Mouse (Mus musculus): Measurements from ENCODE around the gene Tcap. TPM values are rescaled to one million over a fixed set of nuclear protein-coding genes. Genes with fewer than 3 reads are reported as not detected.

The Tcap gene
- total RNA-seq, 1 experiment: 0.45 TPM

DNA sequence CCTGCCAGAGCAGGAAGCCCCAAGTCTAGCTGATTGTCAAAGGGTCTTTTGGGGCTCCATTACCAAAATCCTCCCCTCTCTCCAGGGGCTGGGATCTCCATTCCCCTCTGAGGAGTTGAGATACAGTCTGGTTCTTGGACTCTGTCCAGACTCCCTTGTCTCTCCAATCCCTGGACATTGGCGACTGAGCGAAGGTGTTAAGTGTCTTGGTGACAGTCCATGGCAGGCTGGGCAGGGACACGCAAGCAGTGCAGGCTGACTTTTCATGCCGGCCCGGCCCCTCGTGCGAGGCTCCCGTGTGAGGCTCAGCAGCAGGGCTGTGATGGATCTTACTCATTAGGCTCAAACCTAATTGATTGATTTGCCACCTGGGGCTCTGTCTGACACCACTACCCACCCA, 9.3 kb upstream of the Tcap start:
- Histone ChIP-seq H3K4me3 (ENCODE audit: insufficient read depth in 1 of 2, low read depth in 1 of 2, low read length in 2 of 2, poor library complexity in 1 of 2, severe bottlenecking in 1 of 2) (no peak overlapping the region), H3K9me3 (ENCODE audit: control insufficient read depth, insufficient read depth, low read depth, low read length) (no peaks in the 10 kb centered on the region), H3K9ac (ENCODE audit: insufficient read depth, low read depth, low read length, poor library complexity, severe bottlenecking) (no peak overlapping the region), H3K27ac (ENCODE audit: insufficient read depth, low read depth, low read length, poor library complexity, severe bottlenecking) (no peak overlapping the region), H3K4me1 (ENCODE audit: control insufficient read depth in 2 of 2, insufficient read depth in 2 of 2, low read length in 2 of 2, poor library complexity in 1 of 2) (peaks cover 0 to 18% of the 10 kb centered on the region in 2 experiments; a peak in 2 of 4 replicates), H3K36me3 (ENCODE audit: control insufficient read depth, insufficient read depth, low read length, poor library complexity, severe bottlenecking) (peaks cover 23% of the 10 kb centered on the region; the same call in 1 of the 2 replicates)
- DNase-seq (ENCODE audit: low read depth, low spot score): no peak
- in situ Hi-C loops (cut with MboI; ENCODE audit: low sequenced_read_pairs in 2 of 2, unreplicated experiment in 2 of 2): no loop called here
- TF ChIP-seq MAFK (IDR thresholded peaks at IDR 0.05; ENCODE audit: insufficient read depth, low read depth, low read length): no peak
- TF ChIP-seq HCFC1 (IDR thresholded peaks at IDR 0.05; ENCODE audit: borderline replicate concordance, insufficient read depth, low read length): no peak
- TF ChIP-seq ZC3H11A (IDR thresholded peaks at IDR 0.05; ENCODE audit: borderline replicate concordance, low read depth, low read length): no peak
- no peak for TF ChIP-seq ZNF384 (IDR thresholded peaks at IDR 0.05; ENCODE audit: low read depth, low read length)

DNA sequence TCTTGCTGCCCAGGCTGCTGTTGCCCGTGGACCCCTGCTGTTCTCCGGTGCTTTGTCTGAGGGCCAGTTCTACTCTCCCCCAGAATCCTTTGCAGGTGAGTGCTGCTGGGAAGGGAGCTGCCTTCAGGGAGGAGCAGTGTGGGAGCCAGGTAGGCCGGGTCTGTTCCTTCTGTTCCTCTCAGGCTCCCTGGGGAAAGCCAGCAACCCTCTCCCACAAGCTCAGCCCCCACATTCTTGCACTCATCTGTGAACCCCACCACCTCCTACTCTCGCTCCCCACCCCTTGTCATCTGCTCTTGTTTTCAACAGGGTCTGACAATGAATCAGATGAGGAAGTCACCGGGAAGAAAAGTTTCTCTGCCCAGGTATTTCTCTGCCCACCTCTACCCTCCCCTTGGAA, 6.9 kb upstream of the Tcap start:
- no peak overlapping the region for H3K9ac ChIP-seq (ENCODE audit: insufficient read depth, low read depth, low read length, poor library complexity, severe bottlenecking)
- H3K4me1 ChIP-seq (ENCODE audit: control insufficient read depth in 2 of 2, insufficient read depth in 2 of 2, low read length in 2 of 2, poor library complexity in 1 of 2): peaks cover 0 to 6% of the 10 kb centered on the region in 2 experiments; a peak in 1 of 4 replicates
- in situ Hi-C loops (cut with MboI; ENCODE audit: low sequenced_read_pairs in 2 of 2, unreplicated experiment in 2 of 2): no loop called here
- TF ChIP-seq ZNF384 (IDR thresholded peaks at IDR 0.05; ENCODE audit: low read depth, low read length) (no peak), HCFC1 (IDR thresholded peaks at IDR 0.05; ENCODE audit: borderline replicate concordance, insufficient read depth, low read length) (no peak), MAFK (IDR thresholded peaks at IDR 0.05; ENCODE audit: insufficient read depth, low read depth, low read length) (no peak), ZC3H11A (IDR thresholded peaks at IDR 0.05; ENCODE audit: borderline replicate concordance, low read depth, low read length) (no peak), CHD2 (IDR thresholded peaks at IDR 0.05; ENCODE audit: low read depth, low read length) (no peak)
- no peak for DNase-seq (ENCODE audit: low read depth, low spot score)
- no peaks in the 10 kb centered on the region for H3K9me3 ChIP-seq (ENCODE audit: control insufficient read depth, insufficient read depth, low read depth, low read length)
- H3K4me3 ChIP-seq (ENCODE audit: insufficient read depth in 1 of 2, low read depth in 1 of 2, low read length in 2 of 2, poor library complexity in 1 of 2, severe bottlenecking in 1 of 2): no peak overlapping the region
- H3K27ac ChIP-seq (ENCODE audit: insufficient read depth, low read depth, low read length, poor library complexity, severe bottlenecking): no peak overlapping the region
- H3K36me3 ChIP-seq (ENCODE audit: control insufficient read depth, insufficient read depth, low read length, poor library complexity, severe bottlenecking): peaks cover 29% of the 10 kb centered on the region; the same call in 1 of the 2 replicates

DNA sequence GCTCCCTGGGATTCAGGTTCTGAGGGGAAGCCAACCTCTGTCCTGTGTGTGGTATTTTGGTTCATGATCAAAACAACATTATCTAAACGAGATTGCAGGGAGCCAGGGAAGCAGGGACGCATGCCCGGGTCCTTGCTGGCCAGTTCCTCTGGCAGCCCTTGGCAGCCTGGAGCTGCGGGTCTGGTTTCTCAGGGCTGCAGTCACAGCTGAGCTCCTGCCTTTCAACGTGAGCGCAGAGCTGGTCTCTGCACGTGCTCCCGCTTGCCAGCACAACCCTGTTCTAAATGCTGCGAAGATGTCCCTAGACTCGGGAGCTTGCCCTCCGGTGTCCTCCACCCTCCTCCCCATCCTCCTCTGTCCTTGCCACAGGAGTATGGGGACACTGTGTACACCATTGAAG, 5.8 kb upstream of the Tcap start:
- TF ChIP-seq ZNF384 (IDR thresholded peaks at IDR 0.05; ENCODE audit: low read depth, low read length): no peak
- no peak for TF ChIP-seq HCFC1 (IDR thresholded peaks at IDR 0.05; ENCODE audit: borderline replicate concordance, insufficient read depth, low read length)
- TF ChIP-seq CHD2 (IDR thresholded peaks at IDR 0.05; ENCODE audit: low read depth, low read length): no peak
- TF ChIP-seq ZC3H11A (IDR thresholded peaks at IDR 0.05; ENCODE audit: borderline replicate concordance, low read depth, low read length): no peak
- TF ChIP-seq MAFK (IDR thresholded peaks at IDR 0.05; ENCODE audit: insufficient read depth, low read depth, low read length): no peak
- Histone ChIP-seq H3K4me1 (ENCODE audit: control insufficient read depth in 2 of 2, insufficient read depth in 2 of 2, low read length in 2 of 2, poor library complexity in 1 of 2) (no peaks in the 10 kb centered on the region), H3K27ac (ENCODE audit: insufficient read depth, low read depth, low read length, poor library complexity, severe bottlenecking) (no peak overlapping the region), H3K36me3 (ENCODE audit: control insufficient read depth, insufficient read depth, low read length, poor library complexity, severe bottlenecking) (peaks cover 27% of the 10 kb centered on the region; the same call in 1 of the 2 replicates), H3K9me3 (ENCODE audit: control insufficient read depth, insufficient read depth, low read depth, low read length) (no peaks in the 10 kb centered on the region), H3K4me3 (ENCODE audit: insufficient read depth in 1 of 2, low read depth in 1 of 2, low read length in 2 of 2, poor library complexity in 1 of 2, severe bottlenecking in 1 of 2) (no peak overlapping the region), H3K9ac (ENCODE audit: insufficient read depth, low read depth, low read length, poor library complexity, severe bottlenecking) (no peak overlapping the region)
- no peak for DNase-seq (ENCODE audit: low read depth, low spot score)
- in situ Hi-C loops (cut with MboI; ENCODE audit: low sequenced_read_pairs in 2 of 2, unreplicated experiment in 2 of 2): no loop called here

DNA sequence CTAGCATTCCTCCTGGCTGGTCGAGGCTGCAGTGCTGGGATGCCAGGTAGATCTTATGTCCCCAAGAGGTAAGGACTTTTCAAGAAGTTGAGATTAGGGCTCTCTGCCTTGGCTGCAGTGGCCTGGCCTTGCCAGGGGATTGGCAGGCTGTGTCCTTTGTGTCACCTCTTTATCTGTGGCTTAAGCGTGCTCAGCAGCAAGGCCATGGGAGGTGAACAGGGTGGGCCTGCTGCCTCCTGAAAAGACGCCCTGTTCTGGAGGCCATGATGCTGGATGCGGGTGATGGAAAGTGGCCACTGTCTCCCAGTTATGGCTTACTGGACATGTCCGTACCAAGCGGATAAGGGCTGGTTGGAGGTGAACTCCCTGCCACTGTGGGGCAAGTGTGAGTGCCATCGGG, 4.2 kb upstream of the Tcap start:
- Histone ChIP-seq H3K36me3 (ENCODE audit: control insufficient read depth, insufficient read depth, low read length, poor library complexity, severe bottlenecking) (peaks cover 25% of the 10 kb centered on the region; the same call in 1 of the 2 replicates), H3K9ac (ENCODE audit: insufficient read depth, low read depth, low read length, poor library complexity, severe bottlenecking) (no peak overlapping the region), H3K4me1 (ENCODE audit: control insufficient read depth in 2 of 2, insufficient read depth in 2 of 2, low read length in 2 of 2, poor library complexity in 1 of 2) (peaks cover 0 to 4% of the 10 kb centered on the region in 2 experiments; a peak in 1 of 4 replicates), H3K4me3 (ENCODE audit: insufficient read depth in 1 of 2, low read depth in 1 of 2, low read length in 2 of 2, poor library complexity in 1 of 2, severe bottlenecking in 1 of 2) (no peak overlapping the region), H3K27ac (ENCODE audit: insufficient read depth, low read depth, low read length, poor library complexity, severe bottlenecking) (no peak overlapping the region), H3K9me3 (ENCODE audit: control insufficient read depth, insufficient read depth, low read depth, low read length) (no peaks in the 10 kb centered on the region)
- TF ChIP-seq ZNF384 (IDR thresholded peaks at IDR 0.05; ENCODE audit: low read depth, low read length) (no peak), ZC3H11A (IDR thresholded peaks at IDR 0.05; ENCODE audit: borderline replicate concordance, low read depth, low read length) (no peak), CHD2 (IDR thresholded peaks at IDR 0.05; ENCODE audit: low read depth, low read length) (no peak), HCFC1 (IDR thresholded peaks at IDR 0.05; ENCODE audit: borderline replicate concordance, insufficient read depth, low read length) (no peak), MAFK (IDR thresholded peaks at IDR 0.05; ENCODE audit: insufficient read depth, low read depth, low read length) (no peak)
- in situ Hi-C loops (cut with MboI; ENCODE audit: low sequenced_read_pairs in 2 of 2, unreplicated experiment in 2 of 2): no loop called here
- DNase-seq (ENCODE audit: low read depth, low spot score): no peak

DNA sequence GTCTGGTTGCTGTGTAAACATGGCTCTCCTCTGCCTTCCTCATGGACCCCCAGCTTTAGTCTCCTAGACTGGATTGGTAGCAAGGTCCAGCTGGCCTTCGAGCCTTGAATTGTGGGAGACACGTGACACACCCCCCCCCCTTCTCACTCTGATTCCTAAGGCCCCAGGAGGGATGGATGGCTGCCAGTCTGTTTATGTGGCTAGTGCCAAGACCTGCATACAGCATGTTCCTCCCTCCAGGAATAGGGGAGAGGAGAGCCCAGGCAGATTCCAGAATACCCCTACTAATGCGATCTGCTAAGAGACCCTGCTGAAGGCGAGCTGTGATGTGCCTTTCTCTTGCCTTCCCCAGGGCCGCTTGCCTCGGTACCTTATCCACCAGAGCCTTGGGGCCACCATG, 3.5 kb upstream of the Tcap start:
- Histone ChIP-seq H3K9me3 (ENCODE audit: control insufficient read depth, insufficient read depth, low read depth, low read length) (no peaks in the 10 kb centered on the region), H3K9ac (ENCODE audit: insufficient read depth, low read depth, low read length, poor library complexity, severe bottlenecking) (no peak overlapping the region), H3K4me1 (ENCODE audit: control insufficient read depth in 2 of 2, insufficient read depth in 2 of 2, low read length in 2 of 2, poor library complexity in 1 of 2) (peaks cover 0 to 4% of the 10 kb centered on the region in 2 experiments; a peak in 1 of 4 replicates), H3K27ac (ENCODE audit: insufficient read depth, low read depth, low read length, poor library complexity, severe bottlenecking) (no peak overlapping the region), H3K36me3 (ENCODE audit: control insufficient read depth, insufficient read depth, low read length, poor library complexity, severe bottlenecking) (peaks cover 25% of the 10 kb centered on the region; the same call in 1 of the 2 replicates), H3K4me3 (ENCODE audit: insufficient read depth in 1 of 2, low read depth in 1 of 2, low read length in 2 of 2, poor library complexity in 1 of 2, severe bottlenecking in 1 of 2) (no peak overlapping the region)
- DNase-seq (ENCODE audit: low read depth, low spot score): no peak
- in situ Hi-C loops (cut with MboI; ENCODE audit: low sequenced_read_pairs in 2 of 2, unreplicated experiment in 2 of 2): no loop called here
- TF ChIP-seq MAFK (IDR thresholded peaks at IDR 0.05; ENCODE audit: insufficient read depth, low read depth, low read length): no peak
- TF ChIP-seq ZNF384 (IDR thresholded peaks at IDR 0.05; ENCODE audit: low read depth, low read length): no peak
- no peak for TF ChIP-seq ZC3H11A (IDR thresholded peaks at IDR 0.05; ENCODE audit: borderline replicate concordance, low read depth, low read length)
- no peak for TF ChIP-seq CHD2 (IDR thresholded peaks at IDR 0.05; ENCODE audit: low read depth, low read length)
- TF ChIP-seq HCFC1 (IDR thresholded peaks at IDR 0.05; ENCODE audit: borderline replicate concordance, insufficient read depth, low read length): no peak
